16 mouse cellular contexts compared by ENCODE assay signal in the genomic region with DNA sequence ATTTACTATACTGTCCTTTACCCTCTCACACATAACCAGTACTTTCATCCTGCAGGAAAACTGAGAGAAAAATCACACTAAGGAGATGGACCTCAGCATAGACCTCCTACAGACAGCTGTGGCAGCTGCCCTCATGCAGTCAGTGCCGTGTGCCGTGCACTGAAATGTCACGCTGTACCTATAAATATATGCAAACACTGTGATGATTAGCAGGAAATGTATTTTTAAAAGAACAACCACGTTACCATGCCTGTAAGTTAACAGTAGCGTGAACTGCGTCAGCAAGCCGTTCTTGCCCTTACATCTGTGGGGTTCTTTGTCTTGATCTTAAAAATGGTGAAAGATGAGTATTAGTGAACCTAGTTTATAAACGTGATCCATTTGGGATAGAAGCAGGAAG. TPM values are rescaled to one million over a fixed set of nuclear protein-coding genes. Genes with fewer than 3 reads are reported as not detected.
"Had no signal": no experiment of that assay in that cellular context is flagged by ENCODE, and none has a peak within 500 bp of the region (broad histone marks: within the 10 kb centered on the region; RNA-seq: fewer than 3 reads in every experiment).

No protein-coding gene starts in this region.

- H3K4me1 ChIP-seq: midbrain, embryonic 12.5 days; neural tube, embryonic 13.5 days; neural tube, embryonic 15.5 days had no signal

- H3K4me3 ChIP-seq: midbrain, embryonic 10.5 days; midbrain, embryonic 12.5 days; myocyte; neural tube, embryonic 13.5 days; neural tube, embryonic 15.5 days had no signal

- H3K27me3 ChIP-seq: midbrain, embryonic 12.5 days; neural tube, embryonic 13.5 days; neural tube, embryonic 15.5 days had no signal

- DNase-seq: lung, adult 18-20 months; lung, embryonic 14.5 days; lung, postnatal 10 days; lung, postnatal 4 days; midbrain, embryonic 14.5 days; right cerebral cortex, postnatal 14 days; thymus, adult 18-20 months; thymus, postnatal 14 days; thymus, postnatal 36 days had no signal

- H3K27ac ChIP-seq: liver, embryonic 14.5 days; midbrain, embryonic 10.5 days; midbrain, embryonic 12.5 days; neural tube, embryonic 13.5 days; neural tube, embryonic 15.5 days had no signal

- ATAC-seq: midbrain, embryonic 16.5 days had no signal

RNA-seq across cellular contexts. Expression of a gene that starts 49.2 kb away (rescaled TPM):
- polyA plus RNA-seq: myocyte had no signal
